Mouse (Mus musculus): ENCODE measurements around the gene Ndufs7.

DNA sequence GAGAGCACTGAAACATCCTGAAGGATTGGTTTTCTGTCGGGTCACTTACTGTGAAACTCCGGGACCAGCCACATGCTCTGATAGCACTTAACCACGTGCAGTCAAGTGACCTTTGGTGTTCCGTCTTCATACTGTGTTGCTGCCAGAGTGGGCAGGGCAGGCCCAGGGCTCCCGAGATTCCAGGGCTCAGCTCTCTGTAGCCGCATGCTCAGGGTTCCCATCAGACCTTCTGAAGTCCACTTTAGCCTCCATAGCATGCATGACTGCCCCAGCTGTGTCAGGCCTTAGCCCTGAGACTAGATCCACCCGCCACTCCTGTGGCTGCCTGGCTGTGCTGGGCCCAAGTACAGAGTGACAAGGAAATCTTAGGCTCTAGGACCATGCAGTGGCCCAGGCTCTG is 32.4 kb downstream of the Ndufs7 start:
- no peak for TF ChIP-seq CHD2 (IDR thresholded peaks at IDR 0.05; ENCODE audit: low read depth, low read length)
- TF ChIP-seq ZC3H11A (IDR thresholded peaks at IDR 0.05; ENCODE audit: borderline replicate concordance, low read depth, low read length): no peak
- no peak for TF ChIP-seq ZNF384 (IDR thresholded peaks at IDR 0.05; ENCODE audit: low read depth, low read length)
